Mouse (Mus musculus) forebrain, embryonic 16.5 days (tissue): ENCODE data around the gene Igsf9. TPM values are rescaled to one million over a fixed set of nuclear protein-coding genes. Genes with fewer than 3 reads are reported as not detected.

Source experiments
- ATAC-seq: fragments of 200-750 bp; cut with Nextera tagmentation; 2 replicates; pipeline ENCODE4 v1.8.0; 2017; ENCODE audit warnings: mild to moderate bottlenecking, moderate library complexity
- H3K27ac ChIP-seq: fragments of 300-500 bp; sonication (generic); 2 replicates; pipeline ENCODE4 v1.5.1; 2014; ENCODE audit warnings: low read length, control low read depth
- H3K27me3 ChIP-seq: fragments of 300-500 bp; sonication (generic); replicated peaks from 2 replicates; pipeline ENCODE4 v1.6.1; 2014; ENCODE audit warnings: low read length; ENCODE audit not compliant: control insufficient read depth, insufficient read depth
- H3K36me3 ChIP-seq: fragments of 300-500 bp; sonication (generic); 2 replicates; pipeline ENCODE4 v1.6.1; 2014; ENCODE audit not compliant: control insufficient read depth, insufficient read depth
- H3K4me1 ChIP-seq: fragments of 300-500 bp; sonication (generic); replicated peaks from 2 replicates; pipeline ENCODE4 v1.6.1; 2014; ENCODE audit warnings: low read length; ENCODE audit not compliant: control insufficient read depth, insufficient read depth
- H3K4me2 ChIP-seq: fragments of 300-500 bp; sonication (generic); 2 replicates; pipeline ENCODE4 v1.6.1; 2014; ENCODE audit warnings: mild to moderate bottlenecking, low read length, control low read depth
- H3K4me3 ChIP-seq: fragments of 300-500 bp; sonication (generic); replicated peaks from 2 replicates; pipeline ENCODE4 v1.5.1; 2014; ENCODE audit warnings: mild to moderate bottlenecking, low read length, control low read depth
- H3K9ac ChIP-seq: fragments of 300-500 bp; sonication (generic); replicated peaks from 2 replicates; pipeline ENCODE4 v1.6.1; 2014; ENCODE audit warnings: low read depth, low read length, control low read depth
- H3K9me3 ChIP-seq: fragments of 300-500 bp; sonication (generic); 2 replicates; pipeline ENCODE4 v1.6.1; 2016; ENCODE audit warnings: low read length; ENCODE audit not compliant: control insufficient read depth
- WGBS: fragments of 180-500 bp; shearing (Covaris S2); extraction: QIAGEN DNeasy Blood & Tissue Kit; methylation state at CpG from one replicate; pipeline ENCODE4 v1.1.7; 2014; 5-methylcytosine and 5-hydroxymethylcytosine counted together
- polyA plus RNA-seq: library from polyadenylated mRNA; unstranded; fragments of >200 nt; fragmentation: Nextera tagmentation; extraction: Ambion mirVana; gene quantifications from 2 replicates; pipeline ENCODE4 v1.2.1, GENCODE M21; 2015

Igsf9 gene
- polyA plus RNA-seq, 1 experiment from 2014 or later, result 89.9 TPM

- Histone ChIP-seq H3K27ac (no peak overlapping the region), H3K4me2 (no peak overlapping the region), H3K27me3 (no peaks in the 10 kb centered on the region), H3K4me1 (no peaks in the 10 kb centered on the region), H3K9me3 (no peaks in the 10 kb centered on the region), H3K9ac (no peak overlapping the region), H3K36me3 (no peaks in the 10 kb centered on the region), H3K4me3 (no peak overlapping the region)
- no peak for ATAC-seq
- WGBS, result 9% methylated on average over 2 of the region's 2 CpGs
Observed at GRCm38 (mm10) chr1:172450226-172450625, 31.4 kb upstream of the Igsf9 start.

DNA sequence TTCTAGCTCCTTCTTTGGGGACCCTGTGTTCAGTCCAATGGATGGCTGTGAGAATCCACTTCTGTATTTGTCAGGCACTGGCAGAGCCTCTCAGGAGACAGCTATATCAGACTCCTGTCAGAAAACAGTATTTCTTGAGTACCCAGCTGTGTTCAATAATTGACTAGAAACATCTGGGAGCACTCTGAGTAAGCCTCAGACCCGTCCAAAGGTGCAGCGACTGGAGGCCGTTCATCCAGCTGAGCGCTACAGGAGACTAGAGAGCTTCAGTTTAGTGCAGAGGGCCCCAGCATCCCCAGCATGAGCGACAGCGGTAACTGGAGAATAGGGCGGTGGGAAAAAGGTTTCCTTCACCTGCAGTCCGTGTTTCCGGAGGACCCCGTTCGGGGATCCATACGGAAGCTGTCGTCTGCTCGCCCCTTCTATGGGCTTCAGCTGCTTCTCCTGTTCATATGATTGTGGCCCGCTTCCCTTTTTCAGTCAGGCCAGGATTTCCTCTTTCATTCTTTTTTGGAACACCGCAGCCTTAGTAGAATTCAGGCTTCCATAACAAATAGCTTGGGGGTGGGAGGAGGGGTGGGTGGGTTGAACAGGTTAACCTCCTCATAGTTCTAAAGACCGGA is 30.6 kb upstream of the Igsf9 start:
- ATAC-seq, result no peak
- Histone ChIP-seq H3K4me1 (no peaks in the 10 kb centered on the region), H3K9me3 (no peaks in the 10 kb centered on the region), H3K9ac (no peak overlapping the region), H3K27me3 (no peaks in the 10 kb centered on the region), H3K4me3 (no peak overlapping the region), H3K4me2 (no peak overlapping the region), H3K36me3 (no peaks in the 10 kb centered on the region), H3K27ac (no peak overlapping the region)
- WGBS, result 33% methylated on average over 17 of the region's 17 CpGs

GRCm38 (mm10) chr1:172452911-172453310 is 28.7 kb upstream of the Igsf9 start:
- H3K4me1 ChIP-seq, result no peaks in the 10 kb centered on the region
- no peaks in the 10 kb centered on the region for H3K27me3 ChIP-seq
- H3K4me2 ChIP-seq, result no peak overlapping the region
- H3K4me3 ChIP-seq, result no peak overlapping the region
- no peak for ATAC-seq
- 81% methylated on average over 2 of the region's 2 CpGs for WGBS
- no peak overlapping the region for H3K9ac ChIP-seq
- H3K9me3 ChIP-seq, result no peaks in the 10 kb centered on the region
- no peaks in the 10 kb centered on the region for H3K36me3 ChIP-seq
- H3K27ac ChIP-seq, result no peak overlapping the region

GRCm38 (mm10) chr1:172453810-172454209 is 27.8 kb upstream of the Igsf9 start:
- ATAC-seq, result no peak
- no peaks in the 10 kb centered on the region for H3K4me1 ChIP-seq

DNA sequence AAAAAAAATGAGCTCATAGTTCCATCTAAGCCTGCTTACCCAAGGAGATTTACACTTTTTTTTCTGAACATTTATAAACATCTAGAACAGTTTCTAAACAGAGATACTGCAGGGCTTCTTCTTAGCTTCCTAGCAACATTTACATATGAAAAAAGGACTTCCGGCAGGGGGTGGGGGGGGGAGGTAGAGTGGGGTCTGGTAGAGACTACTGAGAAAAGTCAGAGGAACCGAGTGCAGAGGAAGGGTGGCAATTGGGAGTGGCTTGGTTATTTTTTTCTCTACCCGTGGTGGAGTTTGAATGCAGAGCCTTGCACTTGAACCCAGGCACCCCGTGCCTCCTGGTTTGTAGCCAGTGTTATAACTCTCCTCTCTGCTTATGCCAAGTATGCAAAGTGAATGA is 26.2 kb upstream of the Igsf9 start:
- no peak overlapping the region for H3K4me3 ChIP-seq
- H3K36me3 ChIP-seq, result no peaks in the 10 kb centered on the region
- no peak overlapping the region for H3K27ac ChIP-seq
- H3K4me1 ChIP-seq, result no peaks in the 10 kb centered on the region
- no peak overlapping the region for H3K4me2 ChIP-seq
- no peak overlapping the region for H3K9ac ChIP-seq
- ATAC-seq, result no peak
- WGBS, result 9% methylated on average over 4 of the region's 4 CpGs
- H3K9me3 ChIP-seq, result no peaks in the 10 kb centered on the region
- no peaks in the 10 kb centered on the region for H3K27me3 ChIP-seq

More at GRCm38 (mm10) chr1:172453810-172454209, 27.8 kb upstream of the Igsf9 start:
- H3K27ac ChIP-seq, result no peak overlapping the region
- WGBS, result 94% methylated on average over 2 of the region's 2 CpGs
- H3K9me3 ChIP-seq, result no peaks in the 10 kb centered on the region
- no peak overlapping the region for H3K4me3 ChIP-seq
- no peak overlapping the region for H3K4me2 ChIP-seq
- no peaks in the 10 kb centered on the region for H3K27me3 ChIP-seq
- H3K36me3 ChIP-seq, result no peaks in the 10 kb centered on the region
- H3K9ac ChIP-seq, result no peak overlapping the region

- no peak overlapping the region for H3K4me3 ChIP-seq
- no peaks in the 10 kb centered on the region for H3K9me3 ChIP-seq
- no peak overlapping the region for H3K27ac ChIP-seq
- no peak for ATAC-seq
- H3K27me3 ChIP-seq, result no peaks in the 10 kb centered on the region
- WGBS, result 73% methylated on average over 7 of the region's 7 CpGs
- H3K4me1 ChIP-seq, result no peaks in the 10 kb centered on the region
- no peak overlapping the region for H3K9ac ChIP-seq
- H3K4me2 ChIP-seq, result no peak overlapping the region
- no peaks in the 10 kb centered on the region for H3K36me3 ChIP-seq
Observed at GRCm38 (mm10) chr1:172456001-172456677, 25.4 kb upstream of the Igsf9 start.

GRCm38 (mm10) chr1:172457196-172457595 is 24.4 kb upstream of the Igsf9 start:
- Histone ChIP-seq H3K9me3 (no peaks in the 10 kb centered on the region), H3K9ac (no peak overlapping the region), H3K27ac (no peak overlapping the region), H3K36me3 (no peaks in the 10 kb centered on the region), H3K4me2 (no peak overlapping the region), H3K27me3 (no peaks in the 10 kb centered on the region), H3K4me3 (no peak overlapping the region), H3K4me1 (no peaks in the 10 kb centered on the region)
- WGBS, result 94% methylated on average over 3 of the region's 3 CpGs
- ATAC-seq, result no peak

DNA sequence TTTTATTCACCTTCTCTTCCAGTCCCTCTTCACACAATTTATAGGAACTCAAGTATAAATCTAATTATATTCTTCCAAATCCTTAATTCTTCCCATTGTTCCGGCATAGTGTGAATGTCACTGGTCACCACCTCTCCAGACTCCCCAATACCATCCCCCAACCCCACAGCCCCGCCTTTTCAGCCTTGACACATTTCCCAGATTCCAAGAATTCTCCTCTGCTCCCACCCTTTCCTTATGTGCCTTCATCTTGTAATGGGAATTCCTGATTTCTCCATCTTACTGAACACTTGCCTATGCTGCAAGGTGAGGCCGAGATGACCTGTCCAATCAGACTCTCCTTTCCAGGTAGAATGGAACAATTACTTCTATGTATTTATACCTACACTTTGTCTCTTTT is 23.5 kb upstream of the Igsf9 start:
- Histone ChIP-seq H3K9me3 (no peaks in the 10 kb centered on the region), H3K4me2 (no peak overlapping the region), H3K36me3 (no peaks in the 10 kb centered on the region), H3K9ac (no peak overlapping the region), H3K27me3 (no peaks in the 10 kb centered on the region), H3K4me3 (no peak overlapping the region), H3K27ac (no peak overlapping the region), H3K4me1 (no peaks in the 10 kb centered on the region)
- ATAC-seq, result no peak
- 83% methylated on average over 3 of the region's 3 CpGs for WGBS

- Histone ChIP-seq H3K27me3 (no peaks in the 10 kb centered on the region), H3K4me1 (no peaks in the 10 kb centered on the region), H3K4me3 (no peak overlapping the region), H3K9me3 (no peaks in the 10 kb centered on the region), H3K36me3 (no peaks in the 10 kb centered on the region), H3K4me2 (no peak overlapping the region), H3K9ac (no peak overlapping the region), H3K27ac (no peak overlapping the region)
- WGBS, result 75% methylated on average over 2 of the region's 2 CpGs
- ATAC-seq, result no peak
Observed at GRCm38 (mm10) chr1:172461602-172462001, 20.0 kb upstream of the Igsf9 start.
